Mouse (Mus musculus) thymus, postnatal 14 days (tissue): Measurements from ENCODE around the gene Ptprm.

Experiments used
- DNase-seq: peaks from one replicate; pipeline ENCODE4 v3.0.0; 2021

Ptprm gene

DNA sequence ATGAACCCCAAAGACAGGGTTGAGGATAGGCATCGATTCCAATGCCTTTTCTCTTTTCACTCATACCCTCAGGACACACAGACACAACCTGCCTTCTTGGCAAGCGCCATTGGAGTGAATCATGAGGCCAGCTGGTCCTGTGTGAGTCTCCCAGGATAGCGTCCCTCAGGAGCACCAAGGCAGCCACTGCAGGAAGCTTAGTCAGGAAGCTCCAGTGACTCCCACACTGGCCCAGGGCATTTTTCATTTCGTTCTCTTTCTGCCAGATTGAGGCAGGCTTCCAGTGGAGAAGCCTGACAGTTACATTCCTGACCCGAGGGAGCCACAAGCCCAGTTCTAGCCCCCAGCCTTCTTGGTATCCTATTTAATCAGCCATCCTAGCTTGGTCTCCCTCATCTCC is 393.3 kb downstream of the Ptprm start:
- DNase-seq = no peak

DNA sequence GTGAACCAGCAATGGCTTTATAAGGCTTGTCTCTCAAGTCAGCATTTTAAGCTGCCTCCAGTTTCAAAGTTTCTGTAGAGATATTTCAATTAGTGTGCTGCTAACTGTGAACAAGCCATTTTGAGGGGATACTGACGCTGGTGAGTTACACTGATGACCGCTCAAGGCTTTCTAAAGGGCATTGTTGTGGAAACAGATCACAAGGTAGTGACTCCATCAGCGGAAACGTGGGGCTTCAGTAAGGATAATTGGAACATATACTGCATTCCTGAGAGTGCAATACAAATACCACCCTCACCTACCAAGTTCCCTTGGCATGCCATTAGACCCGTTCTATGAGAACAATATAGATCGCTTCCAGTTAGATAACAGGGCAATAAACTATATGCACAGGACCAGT is 393.7 kb downstream of the Ptprm start:
- no peak for DNase-seq

DNA sequence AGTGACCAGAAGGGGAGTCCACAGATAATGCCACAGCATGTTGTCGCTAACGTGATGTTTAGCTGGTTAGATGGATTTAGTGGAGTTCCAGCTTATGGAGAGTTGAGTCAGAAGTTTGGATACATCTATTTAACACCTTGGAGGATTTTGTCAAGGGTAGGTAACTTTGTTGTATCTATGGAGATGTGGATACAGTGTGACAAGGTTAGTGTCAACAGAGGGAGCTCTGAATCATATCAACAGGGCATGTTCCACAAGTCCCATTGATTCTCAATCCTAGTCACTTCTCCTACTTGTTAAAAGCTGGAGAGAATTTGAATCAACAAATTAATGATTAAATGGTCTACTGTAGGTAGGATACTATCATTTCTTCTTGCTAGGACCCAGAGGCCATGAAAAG is 394.4 kb downstream of the Ptprm start:
- DNase-seq = no peak

DNA sequence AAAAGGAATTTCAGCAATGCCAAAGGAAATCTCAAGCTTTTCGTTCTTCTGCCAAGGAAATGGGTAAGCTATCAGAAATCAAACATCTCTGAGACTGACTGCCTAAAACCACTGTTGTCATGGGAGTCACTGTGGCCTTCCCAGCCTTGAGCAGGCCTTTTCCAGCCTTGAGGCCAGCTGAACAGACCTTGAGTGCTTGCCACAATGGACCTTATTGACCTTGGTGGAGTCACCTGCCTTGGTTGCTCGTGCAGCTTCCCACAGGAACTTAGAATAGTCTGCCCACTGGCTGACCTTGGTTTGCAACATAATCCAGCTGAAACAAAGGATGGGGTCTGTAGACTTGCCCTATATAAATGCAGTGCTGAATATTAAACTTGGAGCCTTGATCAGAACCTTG is 395.5 kb downstream of the Ptprm start:
- no peak for DNase-seq

DNA sequence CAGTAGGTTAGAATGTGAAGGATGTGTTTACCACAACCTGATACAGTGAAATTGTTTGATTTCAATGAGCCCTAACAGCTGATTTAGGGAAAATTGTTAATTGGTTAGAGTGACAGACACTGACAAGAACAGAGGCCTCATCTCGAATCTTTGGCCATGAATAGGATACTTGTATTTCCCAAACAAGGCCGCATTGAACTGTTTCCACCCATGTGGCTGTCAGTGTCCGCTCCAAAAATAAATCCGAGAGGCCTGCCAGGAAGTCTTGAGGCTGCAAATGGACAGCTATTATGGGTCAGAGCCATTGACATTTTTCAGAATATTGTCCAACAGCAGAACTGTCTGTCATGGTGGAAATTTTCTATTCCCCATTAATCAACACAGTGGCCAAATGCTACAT is 409.8 kb downstream of the Ptprm start:
- no peak for DNase-seq

DNA sequence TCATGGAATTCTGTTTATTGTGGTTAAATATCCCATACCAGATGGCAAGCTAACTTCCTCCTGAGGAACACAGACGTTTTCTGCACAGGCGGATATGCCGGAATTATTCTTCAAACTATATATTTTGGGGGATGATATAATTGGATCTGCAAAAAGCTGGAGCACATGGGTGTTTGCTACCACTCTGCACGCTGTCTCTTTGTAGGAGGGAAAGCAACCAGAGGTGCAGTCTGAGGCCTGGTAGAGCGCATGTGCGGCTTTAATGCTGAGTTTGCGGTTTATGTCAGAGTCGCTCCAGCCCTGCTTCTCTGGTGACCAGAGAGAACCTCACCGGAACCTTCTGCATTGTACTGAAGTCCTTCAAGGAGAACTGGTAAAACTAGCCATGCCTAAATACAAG is 410.7 kb downstream of the Ptprm start:
- no peak for DNase-seq

DNA sequence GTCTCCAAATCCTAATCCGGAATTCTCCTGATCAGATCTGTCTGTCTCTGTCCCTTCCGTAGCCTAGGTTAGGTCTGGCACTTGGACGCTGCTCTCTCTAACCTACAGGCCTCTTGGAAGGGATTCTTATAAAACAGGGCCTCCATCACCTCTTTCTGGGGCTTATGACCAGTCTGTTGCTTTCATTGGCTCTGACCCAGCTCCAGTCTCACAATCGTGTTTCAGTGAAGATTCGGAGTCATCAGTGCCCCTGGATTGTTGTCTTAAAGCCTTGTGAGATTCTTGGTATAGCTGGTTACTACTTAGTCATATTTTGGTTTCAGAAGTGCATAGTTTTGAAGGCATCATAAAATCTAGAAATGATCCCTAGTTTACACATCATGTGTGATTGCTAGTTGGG is 428.6 kb downstream of the Ptprm start:
- no peak for DNase-seq

DNA sequence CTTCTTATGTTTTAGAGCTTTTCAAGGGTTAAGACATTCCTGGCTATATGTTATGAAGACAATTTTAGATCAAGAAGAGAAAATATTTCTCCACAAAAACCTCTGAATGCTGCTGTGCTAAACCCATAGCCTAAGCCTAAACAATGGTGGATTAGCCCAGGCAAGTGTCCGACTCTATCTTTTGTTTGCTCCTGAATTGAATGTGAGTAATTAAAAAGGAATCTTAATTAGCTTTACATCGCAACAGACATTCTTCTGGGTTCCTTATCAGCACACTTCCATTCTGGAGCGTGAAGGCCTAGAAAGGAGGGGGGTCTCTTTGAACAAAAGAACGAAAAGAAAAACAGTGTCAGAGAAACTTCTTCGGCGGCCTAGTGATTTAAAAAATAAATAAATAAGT is 439.6 kb downstream of the Ptprm start:
- DNase-seq = no peak

DNA sequence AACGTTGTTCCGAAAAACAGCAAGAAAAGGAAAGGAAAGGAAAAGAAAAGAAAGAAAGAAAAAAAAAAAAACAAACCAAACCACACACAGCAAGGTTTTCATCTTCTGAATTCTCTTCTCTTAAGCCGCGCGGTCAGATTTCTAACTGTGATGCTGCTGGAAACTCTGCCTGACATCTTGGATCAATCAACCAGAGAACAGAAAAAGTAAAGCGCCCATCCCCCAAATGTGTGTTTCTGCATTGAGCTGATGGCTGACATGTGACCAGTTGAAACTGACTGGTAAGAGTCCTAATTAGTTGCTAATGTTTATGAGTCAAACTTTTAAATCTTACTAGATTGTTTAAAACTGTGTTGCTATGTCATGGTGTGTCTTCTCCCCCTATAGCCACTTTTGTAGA is 441.7 kb downstream of the Ptprm start:
- DNase-seq = no peak

DNA sequence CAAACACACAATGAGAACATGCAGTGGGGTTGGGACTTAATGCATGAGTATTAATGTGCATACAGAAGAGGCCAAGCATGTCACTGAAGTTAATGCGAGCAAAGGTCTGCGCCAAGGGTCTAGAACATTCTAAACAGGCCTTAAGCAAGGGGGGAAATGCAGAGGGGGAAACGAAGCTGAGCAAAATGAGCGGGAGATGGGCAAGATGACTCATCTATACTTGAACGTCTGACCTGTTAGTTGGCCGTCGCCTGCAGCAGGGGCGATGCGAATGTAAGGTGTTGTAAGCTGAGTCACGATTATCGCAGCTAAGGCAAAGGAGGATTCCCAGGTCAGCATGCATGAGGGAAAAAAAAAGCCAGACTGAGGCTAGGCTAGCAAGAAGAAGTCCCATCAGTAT is 442.1 kb downstream of the Ptprm start:
- DNase-seq = no peak

DNA sequence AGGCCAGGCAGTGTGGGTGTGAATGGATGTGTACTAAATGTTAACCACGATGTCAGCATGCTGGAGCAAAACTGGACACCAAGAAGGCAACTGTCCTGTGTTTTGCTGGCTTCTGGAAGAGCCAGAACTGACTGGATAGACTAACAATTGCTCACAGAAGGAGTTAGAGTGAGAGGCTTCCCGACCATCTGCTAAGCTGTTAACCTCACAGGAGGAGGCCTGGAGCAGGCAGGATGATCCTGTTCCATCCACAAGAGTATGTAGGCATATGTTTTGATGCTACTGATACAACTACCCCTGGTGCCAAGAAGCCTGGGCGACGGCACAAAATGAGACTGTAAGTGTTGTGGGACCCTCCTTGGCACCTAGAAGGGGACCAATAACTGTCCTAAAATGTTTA is 444.4 kb downstream of the Ptprm start:
- DNase-seq = no peak

DNA sequence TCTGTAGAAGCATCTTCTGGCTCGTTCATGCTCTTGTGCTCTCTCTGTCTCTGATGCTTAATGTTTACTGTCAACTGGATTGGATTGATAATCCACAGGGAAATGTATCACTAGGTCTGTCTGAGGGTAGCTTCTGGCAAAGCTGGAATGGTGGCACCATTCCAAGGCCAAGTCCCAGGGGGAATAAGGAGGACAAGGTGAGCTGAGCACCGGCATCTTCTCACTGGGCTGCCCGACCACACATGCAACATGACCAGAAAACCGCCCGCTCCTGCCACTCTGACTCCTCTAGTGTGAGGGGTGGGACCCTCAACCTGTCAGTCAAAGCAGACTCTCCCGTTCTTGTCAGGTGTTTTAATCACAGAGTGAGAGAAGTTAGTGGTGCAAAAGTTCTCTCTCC is 445.3 kb downstream of the Ptprm start:
- DNase-seq = no peak

DNA sequence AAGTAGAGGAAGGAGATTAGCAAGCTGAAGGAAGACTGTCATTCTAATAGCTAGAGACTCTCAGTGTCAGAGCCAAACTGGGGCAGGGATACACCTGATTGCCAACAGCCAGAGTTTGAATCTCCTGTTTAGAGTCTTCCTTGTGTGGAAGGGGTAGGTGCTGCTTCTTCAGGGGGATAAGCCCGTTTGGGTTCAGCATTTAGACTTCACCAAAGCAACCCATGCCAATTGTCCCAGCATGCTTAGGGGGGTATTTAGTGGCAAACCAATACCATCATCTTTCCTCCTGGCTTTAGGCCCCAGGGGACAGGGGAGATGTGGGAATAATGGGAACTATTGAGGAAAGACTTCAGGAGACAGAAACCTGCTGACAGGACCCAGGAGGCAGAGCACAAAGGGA is 460.1 kb downstream of the Ptprm start:
- no peak for DNase-seq

DNA sequence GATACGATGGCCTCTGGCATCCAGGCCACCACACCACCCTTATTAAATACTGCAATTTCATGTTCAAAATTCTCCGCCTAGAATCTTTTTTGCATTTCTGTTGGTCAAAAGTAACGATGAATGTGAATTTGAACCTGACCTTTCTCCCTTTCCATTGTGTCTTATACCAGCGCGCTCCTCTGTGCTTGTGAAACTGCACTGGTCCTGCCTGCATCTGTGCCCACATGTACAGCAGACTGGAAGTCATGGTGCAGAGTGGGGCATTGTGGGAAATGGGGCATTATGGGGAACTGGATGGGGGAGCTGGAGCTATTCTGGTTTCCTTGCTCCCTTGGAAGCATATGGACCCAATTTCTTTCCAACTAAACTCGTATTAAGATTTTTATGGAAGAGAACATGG is 462.3 kb downstream of the Ptprm start:
- no peak for DNase-seq

DNA sequence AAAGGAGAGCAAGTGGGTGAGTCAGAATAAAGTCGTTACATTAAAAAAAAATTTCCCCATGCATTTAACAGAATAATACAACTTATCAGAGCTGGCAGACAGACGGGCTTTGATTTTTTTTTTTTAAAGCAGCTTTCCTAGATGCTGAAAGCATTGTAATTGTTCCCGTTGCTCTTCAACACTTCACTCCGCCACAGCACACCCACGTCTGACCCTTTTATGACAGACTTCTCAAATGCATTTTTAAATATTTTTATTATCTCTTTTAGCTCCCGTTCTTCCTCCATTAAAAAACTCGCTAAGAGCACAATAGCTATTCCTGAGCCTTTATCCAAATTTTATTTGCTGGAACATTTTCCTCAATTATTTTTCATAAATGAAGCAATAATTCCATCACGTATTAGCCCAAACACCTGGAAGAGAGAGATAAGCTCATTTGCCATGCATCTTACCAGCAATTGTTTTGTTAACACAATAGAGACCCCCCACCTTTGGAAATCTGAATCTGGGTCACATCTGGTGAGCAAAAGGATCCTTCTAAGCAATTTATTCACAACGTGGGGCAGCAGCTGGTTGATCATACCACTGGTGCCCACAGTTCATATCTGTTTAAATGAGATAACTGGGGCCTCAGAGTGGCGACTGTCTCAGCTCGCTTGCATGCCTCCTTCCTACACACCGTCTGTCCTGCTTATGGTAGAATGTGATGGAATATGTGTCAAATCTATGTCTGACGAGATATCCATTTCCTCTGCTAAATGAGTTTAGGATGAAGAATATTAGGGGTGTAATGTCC is 463.0 kb downstream of the Ptprm start:
- no peak for DNase-seq

DNA sequence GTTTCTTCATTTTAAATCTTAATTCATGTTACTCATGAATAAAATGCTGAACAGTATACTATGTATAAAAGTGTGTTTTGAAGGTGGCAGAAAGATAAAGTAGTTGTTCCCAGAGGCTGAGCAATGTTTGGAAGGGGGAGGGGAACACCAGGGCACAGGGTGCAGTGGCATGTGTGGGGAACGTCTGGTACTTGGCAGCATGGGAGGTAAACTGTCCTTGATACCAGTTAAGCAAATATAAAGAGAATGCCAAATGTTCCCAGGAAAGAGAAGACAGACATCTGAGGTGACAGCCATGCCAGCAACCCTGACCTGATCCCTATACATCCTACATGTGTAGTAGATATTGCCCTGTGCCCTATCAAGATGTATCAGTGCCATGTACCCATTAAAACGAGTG is 472.0 kb downstream of the Ptprm start:
- no peak for DNase-seq

DNA sequence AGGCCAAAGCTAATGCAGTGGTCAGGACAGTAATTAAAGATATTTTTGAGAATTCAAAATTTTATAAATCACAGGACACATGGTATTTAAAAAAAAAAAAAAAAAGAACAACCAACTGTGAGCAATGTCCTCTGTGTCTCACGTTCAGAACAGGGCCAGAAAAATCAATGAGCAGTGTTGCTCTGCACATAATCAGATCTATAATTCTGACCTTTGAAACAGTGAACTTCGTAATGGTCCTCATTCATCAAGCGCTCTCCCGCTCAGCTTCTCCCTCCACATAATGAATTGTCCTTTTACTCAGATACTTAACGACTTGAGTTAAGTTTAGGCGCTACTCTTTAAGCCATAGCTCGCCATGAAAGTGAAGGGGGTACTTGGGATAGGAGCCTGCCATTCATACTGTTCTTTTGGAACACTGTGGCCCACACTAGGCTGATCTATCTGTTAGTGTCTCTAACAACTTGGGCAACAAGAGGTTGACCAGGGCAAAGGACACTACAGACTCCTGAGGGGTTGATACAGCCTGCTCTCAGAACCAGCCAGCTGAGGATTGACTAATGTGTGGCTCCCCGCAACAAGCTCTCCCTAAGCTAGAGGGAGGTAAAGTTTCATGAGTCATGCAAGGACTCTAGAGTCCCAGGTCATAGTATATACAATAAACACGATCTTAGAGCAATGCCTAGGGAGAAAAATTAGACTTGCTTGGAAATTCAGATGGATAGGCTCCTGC is 473.1 kb downstream of the Ptprm start:
- no peak for DNase-seq

DNA sequence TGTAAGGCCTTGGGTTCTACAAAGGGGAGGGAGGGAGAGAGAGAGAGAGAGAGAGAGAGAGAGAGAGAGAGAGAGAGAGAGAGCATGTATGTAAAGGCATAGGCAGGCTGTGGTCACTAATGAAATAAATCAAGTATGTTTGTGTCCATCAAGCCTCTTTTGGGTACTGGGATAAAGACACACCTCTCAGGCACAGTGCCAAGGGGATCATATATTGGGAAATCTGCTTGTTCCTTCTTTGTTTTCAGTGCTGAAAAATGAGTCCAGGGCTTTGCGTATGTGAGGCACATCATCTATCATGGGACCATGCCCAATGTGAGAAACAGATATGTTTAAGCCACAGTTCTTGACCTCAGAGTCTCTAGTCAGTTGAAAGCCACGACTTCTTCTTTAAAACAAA is 475.1 kb downstream of the Ptprm start:
- no peak for DNase-seq

DNA sequence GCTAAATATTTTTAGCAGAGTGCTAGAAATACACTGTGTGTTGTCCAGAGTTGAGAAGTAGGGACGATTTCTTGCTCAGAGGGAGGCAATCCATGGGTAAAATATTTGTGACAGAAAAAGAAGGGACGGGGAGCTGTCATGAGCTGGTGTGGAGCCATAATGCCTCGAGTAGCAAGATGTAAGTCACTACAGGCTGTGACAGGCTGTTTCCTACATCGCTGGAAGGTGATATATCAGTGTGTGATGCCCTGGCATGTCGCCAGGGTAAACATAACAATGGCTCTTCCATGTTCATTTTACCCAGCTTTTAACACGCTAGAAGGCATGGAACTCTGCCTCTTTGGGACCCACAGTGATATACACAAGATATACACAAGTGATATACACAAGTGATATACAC is 476.7 kb downstream of the Ptprm start:
- no peak for DNase-seq

DNA sequence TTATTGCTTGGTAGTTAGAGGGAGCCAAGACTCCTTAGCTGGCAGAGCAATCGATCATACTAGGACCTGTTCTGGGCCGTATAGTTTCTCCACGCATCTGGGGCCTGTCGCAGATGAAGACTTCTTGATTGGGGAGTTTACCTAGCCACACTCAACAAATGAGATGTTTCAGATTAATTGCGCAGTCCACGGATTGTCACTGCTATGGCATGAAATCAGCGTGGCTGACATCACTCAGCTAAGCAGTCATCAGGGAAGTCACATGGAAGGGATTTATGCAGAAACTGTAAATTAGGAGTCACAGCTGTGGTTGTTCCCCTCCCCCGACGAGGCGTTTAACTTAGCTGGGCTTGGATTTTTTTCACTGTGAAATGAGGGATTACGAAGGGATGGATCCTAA is 479.4 kb downstream of the Ptprm start:
- DNase-seq = no peak

DNA sequence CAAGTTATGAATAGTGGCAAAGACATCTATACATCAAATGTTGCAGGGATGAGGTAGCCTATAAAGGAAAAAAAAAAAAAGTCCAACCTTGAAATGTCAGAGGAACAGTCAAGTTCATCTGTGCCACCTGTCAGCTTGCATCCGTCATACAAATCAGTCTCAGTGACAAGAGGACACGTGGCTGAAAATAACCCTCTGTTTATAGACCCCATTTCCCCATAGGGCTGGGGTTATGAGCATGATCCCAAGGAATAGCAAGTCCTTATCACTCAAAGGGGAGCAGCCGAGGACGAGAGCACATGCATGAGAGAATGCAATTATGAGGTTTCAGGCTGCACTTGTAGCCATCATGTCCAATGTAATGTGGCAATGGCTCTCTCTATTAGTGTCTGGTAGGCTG is 482.9 kb downstream of the Ptprm start:
- no peak for DNase-seq

DNA sequence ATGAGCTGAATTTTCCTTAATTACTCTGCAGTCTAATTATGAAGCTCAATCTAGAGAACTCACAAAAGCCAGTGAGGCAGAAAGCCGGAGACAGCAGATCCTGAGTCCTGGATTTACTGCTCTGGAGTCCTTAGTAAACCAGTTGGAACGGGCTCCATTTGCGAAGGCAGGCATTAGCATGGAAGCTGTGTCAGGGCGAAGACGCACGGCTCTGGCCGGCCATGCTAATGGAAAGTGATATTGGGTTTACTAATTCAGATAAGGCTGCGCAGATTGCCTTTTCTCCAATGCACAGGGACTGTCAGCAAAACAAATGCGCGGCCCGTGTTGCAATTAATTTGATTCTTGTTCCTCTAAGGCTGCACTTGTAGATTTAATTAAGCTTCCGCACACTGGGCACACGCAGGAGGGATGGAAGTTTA is 484.7 kb downstream of the Ptprm start:
- no peak for DNase-seq

DNA sequence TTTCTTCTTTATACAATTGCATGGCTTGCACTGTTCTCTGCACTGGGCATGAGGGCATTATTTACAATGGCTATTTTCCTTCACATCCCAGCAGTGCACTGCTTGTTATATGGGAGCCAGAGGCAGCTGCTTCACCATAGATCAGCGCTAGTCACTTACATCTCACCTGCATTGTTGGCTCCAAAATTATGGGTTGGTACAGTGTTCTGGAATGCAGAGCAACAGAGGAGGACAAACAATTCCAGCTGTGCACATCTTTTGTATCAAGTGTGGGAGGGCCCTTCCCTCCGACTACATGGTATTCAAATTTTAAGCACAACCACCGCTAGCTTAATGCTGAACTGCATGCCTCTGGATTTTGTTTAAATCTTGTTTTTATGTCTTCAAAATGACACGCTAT is 489.8 kb downstream of the Ptprm start:
- DNase-seq = no peak

DNA sequence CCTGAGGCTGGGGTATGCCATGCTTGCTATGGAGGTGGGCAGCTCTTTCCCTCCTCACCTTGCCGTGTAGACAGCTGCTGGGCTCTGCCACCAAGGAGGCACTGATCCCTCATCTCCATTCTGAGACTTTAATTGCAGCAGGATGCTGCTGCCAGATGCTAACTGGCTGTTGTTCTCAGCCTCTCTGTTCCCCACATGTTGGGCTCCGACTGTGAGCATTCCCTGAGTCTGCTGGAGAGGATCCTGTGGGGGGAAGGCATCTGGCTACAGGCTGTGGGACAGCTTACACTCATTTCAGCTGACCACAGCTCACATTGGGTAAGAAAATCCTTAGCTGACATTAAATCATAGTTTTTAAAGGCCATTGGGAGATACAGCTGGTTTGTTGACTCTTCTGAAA is 492.7 kb downstream of the Ptprm start:
- DNase-seq = no peak

DNA sequence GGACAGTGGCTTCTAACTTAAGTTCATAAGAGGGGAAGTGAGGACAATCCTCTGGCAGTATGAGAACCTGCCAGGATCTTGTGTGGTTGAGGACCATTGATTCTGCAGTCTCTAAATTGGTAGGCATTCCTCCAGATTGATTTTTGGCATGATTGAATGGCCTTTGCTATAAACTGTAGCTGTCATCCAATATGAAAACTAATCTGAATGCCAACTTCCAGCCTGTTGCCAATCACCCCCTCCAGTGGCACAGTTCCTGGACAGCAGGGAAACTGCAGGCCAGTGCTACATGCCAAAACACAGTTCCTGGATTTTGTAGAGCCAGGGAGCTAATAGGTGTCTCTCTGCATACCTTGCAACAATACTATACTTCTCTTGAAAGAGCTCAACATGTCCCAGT is 495.5 kb downstream of the Ptprm start:
- no peak for DNase-seq
